Mouse (Mus musculus) E14TG2a.4 (cell line): ENCODE data around the gene Edaradd.

Experiments used
- CTCF ChIP-seq: conservative IDR thresholded peaks from 2 replicates; pipeline ENCODE4 v1.5.1; 2014; ENCODE audit warnings: low read length
- NANOG ChIP-seq: IDR thresholded peaks from 2 replicates; pipeline ENCODE4 v1.6.1; 2014; ENCODE audit warnings: borderline replicate concordance, low read length, mixed read lengths

- TF ChIP-seq CTCF (no peak), NANOG (no peak)
Observed at GRCm38 (mm10) chr13:12485197-12485596, 35.0 kb downstream of the Edaradd start.
